Mouse (Mus musculus): ENCODE results near the gene Gm17027.
"Not testable (repeated sequence)": the region's sequence is repeated elsewhere in the genome, so short reads cannot be mapped to it uniquely, and the experiment has no call there.

Gm17027 gene

GRCm38 (mm10) chr14:42162522-42162921, at the start of gene Gm17027:
TSS of gene Gm17027 (minus strand) at chr14:42162622.
- DNase-seq (ENCODE audit: low read depth, low spot score), result not testable (repeated sequence)

GRCm38 (mm10) chr14:42190691-42191090, 28.3 kb upstream of the Gm17027 start, which contains the start of gene Gm3573:
TSS of gene Gm3573 (minus strand) at chr14:42190791.
- not testable (repeated sequence) for DNase-seq (ENCODE audit: low read depth, low spot score)

GRCm38 (mm10) chr14:42183936-42184335, 21.5 kb upstream of the Gm17027 start:
- not testable (repeated sequence) for DNase-seq (ENCODE audit: low read depth, low spot score)

GRCm38 (mm10) chr14:42134571-42134970, 27.9 kb downstream of the Gm17027 start:
- DNase-seq (ENCODE audit: low read depth, low spot score), result not testable (repeated sequence)

- not testable (repeated sequence) for DNase-seq (ENCODE audit: low read depth, low spot score)
Measured at GRCm38 (mm10) chr14:42133806-42134205, 28.6 kb downstream of the Gm17027 start.

GRCm38 (mm10) chr14:42117269-42117668, 45.2 kb downstream of the Gm17027 start, which contains the start of gene Gm7951:
TSS of gene Gm7951 (minus strand) at chr14:42117369.
- not testable (repeated sequence) for DNase-seq (ENCODE audit: low read depth, low spot score)

All from c-Kit-negative CD71-positive TER-119-positive erythroid progenitor cells, embryonic 14.5 days (primary cell).